Mouse (Mus musculus) spleen, adult 2 months (tissue): Measurements from ENCODE around the gene Adgrg1.

ENCODE experiments used
- CTCF ChIP-seq: fragments of 200-500 bp; IDR thresholded peaks from 2 replicates; pipeline ENCODE4 v1.5.1; 2011; ENCODE audit warnings: mild to moderate bottlenecking, inconsistent platforms; ENCODE audit not compliant: insufficient read depth, insufficient read length, insufficient replicate concordance; ENCODE audit errors: extremely low read depth
- POLR2A ChIP-seq: fragments of 200-500 bp; IDR thresholded peaks from 2 replicates; pipeline ENCODE4 v1.6.1; 2011; ENCODE audit warnings: low read depth, low read length, inconsistent platforms

DNA sequence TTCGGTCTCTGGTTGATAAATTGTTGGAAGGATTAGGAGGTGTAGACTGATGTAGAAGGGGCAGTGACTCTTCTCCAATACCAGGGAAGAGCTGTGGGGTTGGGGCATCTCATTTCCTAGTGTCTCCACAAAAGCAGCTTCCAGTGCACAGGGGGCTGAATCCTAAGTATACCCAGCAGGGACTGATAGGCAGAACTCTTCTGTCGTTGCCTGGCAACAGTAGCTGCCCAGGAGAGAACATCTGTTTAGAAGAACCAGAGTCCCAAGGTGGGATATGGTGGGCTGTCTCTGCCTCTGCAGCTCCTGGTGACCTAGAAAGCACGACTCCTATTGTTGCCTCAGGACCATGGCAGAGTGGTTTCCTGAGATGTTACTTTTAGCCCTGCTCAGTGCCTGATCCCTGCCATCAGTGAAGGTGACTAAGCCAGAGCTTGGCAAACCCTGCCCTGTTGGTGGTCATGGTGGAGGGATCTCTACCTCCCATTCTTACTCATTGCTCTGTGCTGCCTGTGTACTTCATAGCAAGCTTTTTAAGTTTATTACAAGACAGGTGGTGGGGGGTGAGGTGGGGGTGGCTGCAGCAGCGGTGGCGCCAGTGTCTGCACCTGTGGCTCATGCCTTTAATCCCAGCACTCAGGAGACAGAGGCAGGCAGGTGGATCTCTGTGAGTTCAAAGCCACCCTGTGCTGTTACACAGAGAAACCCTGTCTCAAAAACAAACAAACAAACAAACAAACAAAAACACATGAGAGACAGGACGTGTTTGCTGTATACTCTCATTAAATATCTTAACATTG, 73.5 kb downstream of the Adgrg1 start:
- TF ChIP-seq CTCF, result no peak
- no peak for TF ChIP-seq POLR2A
